Mouse (Mus musculus) liver, embryonic 14.5 days (tissue): Measurements from ENCODE around the gene Ror2. TPM values are rescaled to one million over a fixed set of nuclear protein-coding genes. Genes with fewer than 3 reads are reported as not detected.
"Not testable (repeated sequence)": the region's sequence is repeated elsewhere in the genome, so short reads cannot be mapped to it uniquely, and the experiment has no call there.

Experiments
- ATAC-seq: fragments of 200-750 bp; cut with Nextera tagmentation; 2 replicates; pipeline ENCODE4 v1.8.0; 2017; ENCODE audit warnings: moderate number of reproducible peaks, mild to moderate bottlenecking, moderate library complexity; ENCODE audit not compliant: insufficient read depth
- DNase-seq, 3 experiments: peaks; one replicate each; pipeline ENCODE4 v3.0.0-alpha.2; 2012 to 2013; ENCODE audit warnings: low read depth in 3 of 3, low spot score in 3 of 3
- H3K27ac ChIP-seq: fragments of 300-500 bp; sonication (generic); 2 replicates; pipeline ENCODE4 v1.5.1; 2014; ENCODE audit warnings: moderate library complexity, mild to moderate bottlenecking, control low read depth, inconsistent platforms
- H3K27me3 ChIP-seq: fragments of 300-500 bp; sonication (generic); 2 replicates; pipeline ENCODE4 v1.6.1; 2014; ENCODE audit warnings: mild to moderate bottlenecking, low read length, moderate library complexity; ENCODE audit not compliant: control insufficient read depth, insufficient read depth
- H3K36me3 ChIP-seq: fragments of 300-500 bp; sonication (generic); replicated peaks from 2 replicates; pipeline ENCODE4 v1.6.1; 2014; ENCODE audit warnings: low read depth; ENCODE audit not compliant: control insufficient read depth, insufficient read depth
- H3K4me1 ChIP-seq, 2 experiments: fragments of 200-500 bp in 1 of 2; fragments of 300-500 bp in 1 of 2; sonication (generic) in 1 of 2; replicated peaks; 2 replicates each; pipeline ENCODE4 v1.6.1; 2012 to 2014; ENCODE audit warnings: antibody characterized with exemption in 1 of 2, inconsistent platforms in 1 of 2, low read length in 1 of 2; ENCODE audit not compliant: control insufficient read depth in 2 of 2, insufficient read depth in 2 of 2
- H3K4me2 ChIP-seq: fragments of 300-500 bp; sonication (generic); 2 replicates; pipeline ENCODE4 v1.6.1; 2014; ENCODE audit warnings: low read depth, mild to moderate bottlenecking, control low read depth, moderate library complexity
- H3K4me3 ChIP-seq, 2 experiments: fragments of 200-500 bp in 1 of 2; fragments of 300-500 bp in 1 of 2; sonication (generic) in 1 of 2; 2 replicates each; pipeline ENCODE4 v1.5.1; 2012 to 2014; ENCODE audit warnings: low read depth in 2 of 2, low read length in 2 of 2, mild to moderate bottlenecking in 2 of 2, control low read depth in 1 of 2, inconsistent platforms in 1 of 2, moderate library complexity in 1 of 2; ENCODE audit not compliant: insufficient read depth in 1 of 2
- H3K9ac ChIP-seq: fragments of 300-500 bp; sonication (generic); replicated peaks from 2 replicates; pipeline ENCODE4 v1.6.1; 2014; ENCODE audit warnings: mild to moderate bottlenecking, control low read depth, moderate library complexity
- H3K9me3 ChIP-seq: fragments of 300-500 bp; sonication (generic); 2 replicates; pipeline ENCODE4 v1.6.1; 2016; ENCODE audit warnings: low read length, mixed read lengths; ENCODE audit not compliant: control insufficient read depth
- CTCF ChIP-seq: IDR thresholded peaks from 2 replicates; pipeline ENCODE4 v1.5.1; 2016; ENCODE audit warnings: antibody characterized with exemption, low read depth, control low read depth
- EP300 ChIP-seq: IDR thresholded peaks from 2 replicates; pipeline ENCODE4 v1.6.1; 2016; ENCODE audit warnings: antibody characterized with exemption, low read depth
- WGBS: fragments of 180-500 bp; shearing (Covaris S2); extraction: QIAGEN DNeasy Blood & Tissue Kit; methylation state at CpG from one replicate; pipeline ENCODE4 v1.1.7; 2014; ENCODE audit not compliant: insufficient replicate concordance; 5-methylcytosine and 5-hydroxymethylcytosine counted together
- polyA plus RNA-seq, 2 experiments: library from polyadenylated mRNA; depleted of rRNA in 1 of 2; stranded (reverse) in 1 of 2; unstranded in 1 of 2; fragments of >200 nt; fragmentation: Nextera tagmentation in 1 of 2; extraction: Ambion mirVana in 1 of 2; gene quantifications; 2 replicates each; pipeline versions ENCODE4 v1.2.1 to v1.2.3; 2012 to 2014

Ror2 gene
- polyA plus RNA-seq, 2 experiments: 0.03 to 0.19 TPM

DNA sequence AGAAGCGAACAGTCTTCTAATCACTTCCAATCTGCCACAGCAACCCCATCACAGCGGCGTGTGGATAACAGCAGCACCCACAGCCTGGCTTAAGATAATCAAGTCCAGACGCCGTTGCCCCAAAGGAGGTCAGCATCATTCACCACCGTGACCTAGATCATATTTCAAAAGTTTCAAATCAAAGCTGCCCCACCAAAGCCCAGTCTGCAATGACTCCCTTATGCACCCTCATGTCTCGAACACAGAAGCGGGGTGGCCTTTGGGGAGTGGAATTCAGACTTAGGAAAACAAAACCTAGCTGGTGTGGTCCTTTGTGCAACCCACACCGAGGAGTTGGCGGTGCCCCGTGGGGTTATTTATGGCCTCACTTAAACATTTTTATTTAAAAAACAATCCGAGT lies 35.0 kb upstream of the Ror2 start:
- WGBS: 72% methylated on average over 12 of the region's 12 CpGs
- ATAC-seq (no peak), DNase-seq (no peak)
- Histone ChIP-seq H3K9me3 (no peaks in the 10 kb centered on the region), H3K27ac (no peak overlapping the region), H3K27me3 (no peaks in the 10 kb centered on the region), H3K4me1 (no peaks in the 10 kb centered on the region), H3K4me2 (no peak overlapping the region), H3K9ac (no peak overlapping the region), H3K36me3 (no peaks in the 10 kb centered on the region), H3K4me3 (no peak overlapping the region)
- no peak for TF ChIP-seq CTCF
- TF ChIP-seq EP300: no peak

- Histone ChIP-seq H3K9ac (no peak overlapping the region), H3K9me3 (no peaks in the 10 kb centered on the region), H3K4me2 (no peak overlapping the region), H3K27ac (no peak overlapping the region), H3K36me3 (no peaks in the 10 kb centered on the region), H3K4me1 (no peaks in the 10 kb centered on the region), H3K4me3 (no peak overlapping the region), H3K27me3 (no peaks in the 10 kb centered on the region)
- DNase-seq (peak in 1 of 3 experiments; percentile 5), ATAC-seq (no peak)
- WGBS: 33% methylated on average over 11 of the region's 11 CpGs
- TF ChIP-seq EP300: no peak
- no peak for TF ChIP-seq CTCF
These were observed 30.8 kb upstream of the Ror2 start for GRCm38 (mm10) chr13:53316515-53317295.

GRCm38 (mm10) chr13:53315757-53316156 lies 29.8 kb upstream of the Ror2 start:
- not testable (repeated sequence) for DNase-seq, H3K27ac ChIP-seq, ATAC-seq, H3K27me3 ChIP-seq, H3K9me3 ChIP-seq, H3K4me3 ChIP-seq, H3K4me2 ChIP-seq, H3K4me1 ChIP-seq, H3K36me3 ChIP-seq, H3K9ac ChIP-seq
- 54% methylated on average over 4 of the region's 4 CpGs for WGBS
- TF ChIP-seq CTCF: peak; percentile 15; the same call in 1 of the 2 replicates

DNA sequence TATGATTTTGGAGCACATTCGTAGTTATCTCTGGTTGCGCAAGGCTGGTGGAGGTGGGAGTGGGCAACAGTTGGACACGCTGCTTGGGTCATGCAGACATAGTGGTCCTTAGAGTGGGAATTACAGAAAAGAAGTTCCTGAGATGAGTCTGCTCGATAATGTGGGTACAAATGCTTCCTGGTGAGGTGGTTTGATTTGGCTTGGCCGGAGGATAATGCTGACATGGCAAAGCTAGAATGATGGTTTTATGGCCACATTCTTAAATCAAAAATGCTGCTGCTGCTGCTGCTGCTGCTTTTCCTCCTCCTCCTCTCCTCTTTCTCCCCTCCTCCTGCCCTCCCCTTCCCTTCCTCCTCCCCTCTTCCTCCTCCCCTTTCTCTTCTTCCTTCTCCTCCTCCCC lies 24.5 kb upstream of the Ror2 start:
- Histone ChIP-seq H3K27me3 (no peaks in the 10 kb centered on the region; the same call in 1 of the 2 replicates), H3K36me3 (no peaks in the 10 kb centered on the region), H3K4me1 (no peaks in the 10 kb centered on the region), H3K4me2 (no peak overlapping the region), H3K9me3 (no peaks in the 10 kb centered on the region), H3K4me3 (no peak overlapping the region), H3K9ac (no peak overlapping the region), H3K27ac (no peak overlapping the region)
- 52% methylated on average over 5 of the region's 5 CpGs for WGBS
- DNase-seq (no peak), ATAC-seq (no peak)
- TF ChIP-seq CTCF (no peak), EP300 (no peak)

- no peaks in the 10 kb centered on the region for H3K36me3 ChIP-seq
- H3K9ac ChIP-seq: no peak overlapping the region
- H3K27ac ChIP-seq: no peak overlapping the region
- ATAC-seq (no peak), DNase-seq (no peak)
- H3K27me3 ChIP-seq: no peaks in the 10 kb centered on the region; the same call in 1 of the 2 replicates
- 6% methylated on average over 15 of the region's 15 CpGs for WGBS
- H3K4me1 ChIP-seq: no peaks in the 10 kb centered on the region
- H3K4me2 ChIP-seq: no peak overlapping the region
- TF ChIP-seq CTCF (no peak), EP300 (no peak)
- H3K4me3 ChIP-seq: no peak overlapping the region
- no peaks in the 10 kb centered on the region for H3K9me3 ChIP-seq
These were observed 23.8 kb upstream of the Ror2 start for GRCm38 (mm10) chr13:53309661-53310160.
